Mouse (Mus musculus) A20 (cell line): Measurements from ENCODE around the gene Hmgcs1.

Source experiments
- DNase-seq: peaks from one replicate; pipeline ENCODE4 v3.0.0-alpha.2; 2011; ENCODE audit warnings: low read depth, low spot score

Hmgcs1 gene

DNA sequence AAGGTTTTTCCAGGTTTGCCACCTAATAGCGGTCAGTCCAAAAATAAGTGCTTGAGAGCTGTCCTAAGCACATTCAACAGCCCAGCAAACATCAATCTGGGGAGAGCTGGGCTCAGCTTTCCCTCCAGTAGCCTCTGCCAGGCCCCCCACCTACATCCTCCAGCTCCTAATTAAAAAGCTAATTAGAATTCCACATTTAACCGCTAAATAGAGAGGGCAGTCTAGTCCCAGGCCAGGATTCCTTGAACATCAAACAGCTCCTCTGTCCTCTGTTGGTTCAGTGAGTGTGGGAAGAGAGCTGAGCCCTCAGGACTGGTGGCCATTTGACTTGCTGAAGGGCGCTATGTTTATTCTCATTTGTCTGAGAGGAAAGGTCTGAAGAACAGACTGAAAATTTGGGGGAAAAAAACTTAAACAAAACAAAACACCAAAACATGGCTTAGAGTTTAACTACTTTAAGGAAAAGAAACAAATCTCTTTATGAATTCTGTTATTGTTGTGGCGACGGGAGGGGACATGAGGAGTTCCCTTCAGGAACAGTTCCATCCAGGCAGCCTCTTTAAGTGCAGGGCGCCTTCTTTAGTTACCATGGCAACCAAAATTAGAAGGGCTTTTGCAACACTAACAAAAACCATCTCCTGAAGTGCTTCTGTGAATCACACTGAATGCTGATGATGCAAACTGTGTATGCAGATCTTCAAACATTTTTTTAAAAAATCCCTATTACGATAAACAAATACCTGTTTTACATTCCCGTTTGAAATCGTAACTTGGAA is 63.9 kb downstream of the Hmgcs1 start:
- DNase-seq: no peak

DNA sequence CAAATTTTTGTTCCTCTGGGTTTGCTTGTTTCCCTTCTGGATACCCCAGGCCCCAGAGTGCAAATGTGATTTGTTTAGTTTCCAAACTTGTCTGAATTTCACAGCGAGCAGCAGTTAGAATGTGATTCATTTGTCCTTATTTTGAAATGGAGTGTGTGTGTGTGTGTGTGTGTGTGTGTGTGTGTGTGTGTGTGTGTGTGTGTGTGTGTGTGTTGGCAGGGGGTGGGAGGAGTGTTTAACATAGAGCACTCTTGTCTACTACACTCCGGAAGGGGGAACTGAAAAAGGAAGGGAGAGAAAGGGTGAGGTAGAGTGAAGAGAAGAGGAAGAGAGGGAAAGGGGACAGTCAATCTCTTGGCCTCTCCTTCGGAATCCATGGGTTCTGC is 64.4 kb downstream of the Hmgcs1 start:
- DNase-seq: no peak

DNA sequence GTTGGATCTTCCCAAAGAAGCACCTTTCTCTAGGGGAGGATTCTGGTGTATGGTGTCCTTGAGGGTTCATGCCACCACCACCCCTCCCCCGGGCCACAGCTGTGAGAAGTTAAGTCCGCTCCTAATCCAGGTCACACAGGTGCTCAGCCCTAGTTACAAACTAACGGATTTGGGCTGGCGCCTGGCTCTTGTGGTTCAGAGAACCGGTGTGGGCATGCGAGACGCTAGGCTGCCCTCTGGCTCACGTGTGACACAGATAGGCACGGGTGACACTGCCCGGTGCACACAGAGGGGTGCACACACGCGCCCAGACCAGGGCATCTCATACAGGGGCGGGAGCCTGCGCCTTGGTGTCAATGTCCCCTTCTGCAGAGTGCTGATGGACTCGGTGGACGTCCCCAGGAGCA is 65.0 kb downstream of the Hmgcs1 start:
- no peak for DNase-seq

DNA sequence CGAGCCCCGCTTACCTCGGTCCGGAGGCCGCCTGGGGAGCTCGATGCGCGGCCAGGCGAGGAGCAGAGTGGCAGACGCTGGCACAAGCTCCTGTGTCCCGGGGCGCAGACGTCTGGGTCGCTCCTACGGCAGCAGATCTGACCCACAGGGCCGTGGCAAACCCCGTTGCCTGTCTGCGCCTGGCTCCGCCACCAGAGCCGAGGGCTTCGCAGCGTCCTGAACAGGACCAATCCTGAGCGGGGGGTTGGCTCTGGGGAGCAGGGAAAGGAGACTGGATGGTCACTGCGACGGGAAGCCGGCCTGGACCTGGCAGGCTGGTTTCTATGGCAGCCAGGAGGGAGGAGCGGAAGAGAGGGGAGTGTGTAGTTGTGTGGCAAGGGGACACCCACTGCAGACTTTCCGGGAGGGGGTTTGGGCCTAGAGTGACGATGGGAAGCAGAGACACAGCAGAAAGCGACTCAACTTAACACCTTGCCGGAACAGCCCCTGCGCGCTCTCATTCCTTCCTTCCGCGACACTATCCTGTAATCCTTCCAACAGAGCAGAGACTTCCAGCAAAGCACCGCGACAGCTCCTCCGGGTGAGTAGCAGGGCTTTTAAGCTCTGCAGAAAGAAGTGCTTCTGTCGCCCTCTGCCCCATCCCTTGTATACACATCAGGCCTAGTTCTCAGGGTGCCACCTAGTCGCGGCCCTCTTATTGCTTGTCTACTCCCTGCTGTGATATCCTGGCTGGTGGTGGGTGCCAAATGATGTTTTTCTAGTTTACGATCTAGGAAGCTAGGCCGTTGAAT is 65.7 kb downstream of the Hmgcs1 start, which contains the start of gene Nim1k:
Gene Nim1k, minus strand, starts transcription at position 202 of the 791 bp plus-strand sequence.
- no peak for DNase-seq

DNA sequence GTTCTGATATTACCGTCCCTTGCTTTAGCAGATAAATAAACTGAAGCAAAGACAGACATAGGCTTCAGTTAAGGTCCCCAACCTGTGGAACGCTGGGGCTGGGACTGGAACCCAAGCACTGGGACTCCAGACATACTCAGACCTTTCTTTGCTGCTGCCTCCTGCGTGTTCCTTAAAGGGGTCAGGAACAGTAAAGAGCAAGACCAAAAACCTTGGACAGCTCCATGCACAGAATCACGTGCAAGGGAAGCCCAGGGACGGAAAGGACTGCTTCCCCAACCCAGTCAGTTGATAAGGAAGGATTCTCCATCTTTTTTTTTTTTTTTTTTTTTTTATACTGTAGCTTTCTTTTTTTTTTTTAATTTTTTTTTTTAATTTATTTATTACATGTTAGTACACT is 66.7 kb downstream of the Hmgcs1 start:
- DNase-seq: no peak
